Mouse (Mus musculus): ENCODE data around the gene Tbc1d22b. TPM values are rescaled to one million over a fixed set of nuclear protein-coding genes. Genes with fewer than 3 reads are reported as not detected.

Gene Tbc1d22b
- polyA plus RNA-seq, 1 experiment = 35.5 TPM

DNA sequence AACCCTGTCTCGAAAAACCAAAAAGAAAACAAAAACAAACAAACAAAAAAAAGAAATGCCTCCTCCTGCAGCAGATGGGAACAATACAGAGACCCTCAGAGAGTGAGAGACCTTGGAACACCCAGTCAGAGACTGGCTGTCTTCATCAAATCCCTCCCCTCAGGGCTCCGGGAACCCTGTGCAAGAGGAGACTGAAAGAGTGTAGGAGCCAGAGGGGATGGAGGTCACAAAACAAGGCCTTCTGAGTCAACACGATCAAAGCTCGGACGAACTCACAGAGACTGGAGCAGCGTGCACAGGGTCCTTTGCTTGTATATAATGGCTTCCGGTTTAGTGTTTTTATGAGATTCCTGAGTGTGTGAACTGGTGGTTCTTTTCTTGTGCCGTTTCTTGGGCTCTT is 9.2 kb upstream of the Tbc1d22b start:
- DNase-seq (ENCODE audit: extremely low spot score in 1 of 2, low spot score in 1 of 2) = no peak

DNA sequence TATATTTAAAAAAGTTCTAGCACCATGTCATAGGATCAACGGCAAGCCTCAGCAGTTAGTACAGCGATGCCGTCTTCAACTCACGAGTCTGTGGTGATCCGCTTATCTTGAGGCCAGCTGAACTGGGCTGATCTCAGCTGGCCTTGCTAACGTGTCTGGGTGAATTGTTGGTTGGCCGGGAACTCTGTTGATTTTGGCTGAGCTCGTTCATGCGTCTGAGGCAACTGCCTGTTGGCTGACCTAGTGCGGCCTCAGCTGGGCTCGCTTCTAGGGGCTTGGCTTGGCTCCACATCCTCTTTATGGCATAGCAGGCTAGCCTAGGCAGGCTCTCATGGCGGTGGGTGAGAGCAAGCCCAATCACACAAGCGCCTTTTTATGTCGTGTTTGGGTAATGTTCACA is 8.2 kb upstream of the Tbc1d22b start:
- no peak for DNase-seq (ENCODE audit: extremely low spot score in 1 of 2, low spot score in 1 of 2)

DNA sequence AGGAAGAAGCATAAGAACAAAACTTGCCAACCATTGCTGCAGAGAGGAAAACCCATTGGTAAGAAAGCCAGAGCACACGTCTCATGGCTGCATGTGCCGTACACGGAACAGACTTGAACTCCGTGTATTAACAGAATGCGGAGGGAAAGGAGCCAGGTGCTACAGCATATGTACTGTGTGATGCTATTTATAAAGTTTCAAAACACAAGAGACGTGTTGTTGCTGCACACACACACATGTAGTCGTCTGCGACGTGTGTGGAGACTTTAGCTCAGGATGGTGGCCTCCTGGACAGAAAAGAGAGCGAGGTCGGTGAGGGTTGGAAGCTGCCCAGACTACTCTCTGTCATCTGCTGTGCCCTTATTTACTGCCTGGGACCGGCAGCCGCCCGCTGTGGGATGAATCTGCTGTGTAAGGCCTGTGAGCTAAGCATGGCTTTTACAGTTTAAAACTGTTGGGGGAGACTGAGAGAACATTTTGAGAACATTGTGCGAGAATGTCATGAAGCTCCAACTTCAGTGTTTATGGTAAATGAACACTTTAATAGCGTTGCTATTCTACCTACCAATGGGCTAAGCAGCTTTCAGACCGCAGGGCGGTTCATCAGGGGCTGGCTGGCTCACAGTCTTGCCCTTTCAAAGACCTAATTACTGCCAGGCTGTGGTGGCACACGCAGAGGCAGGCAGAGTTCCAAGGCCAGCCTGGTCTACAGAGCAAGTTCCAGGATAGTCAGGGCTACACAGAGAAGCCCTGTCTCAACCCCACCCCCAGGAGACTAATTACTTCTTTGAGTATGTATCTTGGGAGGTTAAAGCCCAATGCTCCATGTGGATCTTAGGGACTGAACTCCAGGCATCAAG is 6.5 kb upstream of the Tbc1d22b start:
- no peak for DNase-seq (ENCODE audit: extremely low spot score in 1 of 2, low spot score in 1 of 2)

DNA sequence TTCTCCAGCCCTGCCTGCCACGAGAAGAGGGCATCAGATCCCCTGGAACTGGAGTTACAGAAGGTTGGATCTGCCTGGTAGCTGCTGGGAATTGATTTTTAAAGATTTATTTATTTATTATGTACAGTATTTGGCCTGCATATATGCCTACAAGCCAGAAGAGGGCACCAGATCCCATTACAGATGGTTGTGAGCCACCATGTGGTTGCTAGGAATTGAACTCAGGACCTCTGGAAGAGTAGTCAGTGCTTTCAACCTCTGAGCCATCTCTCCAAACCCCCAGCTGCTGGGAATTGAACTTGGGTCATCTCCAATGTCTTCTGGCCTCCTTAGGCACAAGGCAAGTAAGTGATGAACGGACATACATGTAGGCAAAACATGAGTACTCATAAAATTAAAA is 5.5 kb upstream of the Tbc1d22b start:
- DNase-seq (ENCODE audit: extremely low spot score in 1 of 2, low spot score in 1 of 2) = no peak

DNA sequence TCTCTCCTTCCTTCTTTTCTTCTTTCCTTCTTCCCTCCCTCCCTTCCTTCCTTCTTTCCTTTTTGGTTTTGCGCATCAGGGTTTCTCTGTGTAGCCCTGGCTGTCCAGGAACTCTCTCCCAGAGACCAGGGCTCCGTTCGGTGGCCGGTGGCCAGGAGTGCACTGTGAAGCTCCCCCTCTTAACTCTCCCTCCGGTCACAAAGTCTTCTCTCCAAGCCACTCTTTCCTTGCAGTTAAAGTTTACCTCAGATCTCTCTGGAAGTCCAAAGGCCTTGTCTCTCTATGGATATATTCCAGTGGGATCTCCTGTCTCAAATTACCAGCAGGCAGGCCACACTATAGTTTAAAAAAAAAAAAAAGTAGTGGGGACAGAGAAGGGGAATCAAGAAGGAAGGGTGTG is 4.3 kb upstream of the Tbc1d22b start:
- DNase-seq (ENCODE audit: extremely low spot score in 1 of 2, low spot score in 1 of 2) = no peak

DNA sequence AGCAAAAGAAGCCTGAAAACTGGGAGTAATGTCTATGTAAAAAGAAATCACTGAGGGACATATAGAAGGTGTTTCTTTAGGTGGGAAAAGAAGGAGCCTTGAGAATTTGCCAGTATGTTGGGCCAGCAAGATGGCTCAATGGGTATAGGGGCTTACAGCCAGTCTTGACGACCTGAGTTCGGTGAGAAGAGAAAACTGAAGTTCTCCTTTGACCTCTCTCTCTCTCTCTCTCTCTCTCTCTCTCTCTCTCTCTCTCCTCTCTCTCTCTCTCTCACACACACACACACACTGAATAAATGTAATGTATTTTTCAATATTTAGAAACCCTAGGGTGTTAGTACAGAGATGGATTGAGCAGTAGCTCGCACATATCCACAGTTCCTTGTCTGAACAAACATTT is 1.1 kb upstream of the Tbc1d22b start:
- DNase-seq (ENCODE audit: extremely low spot score in 1 of 2, low spot score in 1 of 2) = no peak

DNA sequence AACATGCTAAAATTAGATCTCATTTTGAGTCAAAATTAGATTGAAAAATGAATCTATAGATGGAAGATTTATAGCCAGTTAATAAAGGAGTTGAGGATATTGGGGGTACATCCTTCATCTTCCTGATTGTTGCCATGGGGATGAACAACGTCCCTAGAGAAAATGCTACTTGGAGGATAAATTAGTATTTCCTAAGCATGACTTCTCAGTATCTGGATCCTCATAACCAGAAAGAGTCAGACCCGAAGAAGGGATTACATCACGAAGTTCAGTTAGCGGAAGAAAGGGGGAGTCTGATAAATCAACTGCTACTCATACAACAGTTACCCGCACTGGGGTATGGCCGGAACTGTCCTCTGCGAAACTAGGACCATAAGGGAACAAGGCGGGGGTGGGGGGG is 591 bp upstream of the Tbc1d22b start:
- DNase-seq (ENCODE audit: extremely low spot score in 1 of 2, low spot score in 1 of 2) = no peak

DNA sequence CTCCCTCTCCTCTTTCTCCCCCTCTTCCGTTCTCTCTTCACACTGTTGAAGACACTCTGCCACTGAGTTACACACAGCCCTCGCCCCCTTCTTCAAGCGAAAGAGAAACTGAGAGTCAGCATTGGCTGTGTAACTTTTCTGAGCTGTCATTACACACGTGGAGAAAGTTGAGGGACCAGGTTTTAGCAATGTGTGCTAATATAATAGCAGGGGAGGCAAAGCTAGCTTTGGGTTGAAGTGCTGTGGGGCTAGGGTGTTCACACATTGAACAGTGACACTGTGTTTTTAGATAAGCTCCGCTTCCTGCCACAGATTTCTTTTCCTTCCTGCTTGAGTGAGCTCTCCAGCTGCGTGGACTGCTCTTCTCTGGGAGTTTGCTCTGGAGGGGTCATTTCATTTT is 1.4 kb downstream of the Tbc1d22b start:
- no peak for DNase-seq (ENCODE audit: extremely low spot score in 1 of 2, low spot score in 1 of 2)

DNA sequence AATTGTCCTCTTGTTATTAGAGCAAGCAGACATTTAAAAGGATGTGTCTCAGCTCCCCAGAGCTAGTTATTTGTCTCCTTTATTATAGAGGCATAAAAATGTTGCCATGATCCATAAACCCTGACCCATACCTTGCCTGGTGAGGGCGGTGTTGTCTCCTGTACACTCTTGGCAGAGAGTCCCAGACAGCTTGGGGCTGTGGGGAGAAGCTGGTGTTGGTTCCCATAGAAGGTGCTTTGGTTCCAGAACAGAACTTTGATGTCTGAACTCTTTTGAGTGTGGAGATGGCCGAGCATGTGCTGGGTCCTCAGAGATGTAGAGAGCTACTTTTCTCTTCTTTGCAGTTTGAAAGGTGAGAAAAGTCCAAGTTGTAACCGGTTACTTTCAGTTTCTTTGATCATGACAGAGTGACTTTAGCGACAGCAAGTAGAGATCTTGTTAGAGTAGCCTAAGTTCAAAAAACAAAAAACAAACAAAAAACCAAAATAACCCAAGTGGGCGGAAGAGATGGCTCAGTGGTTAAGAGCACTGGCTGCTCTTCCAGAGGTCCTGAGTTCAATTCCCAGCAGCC is 2.7 kb downstream of the Tbc1d22b start, which contains the start of gene Tmem217:
TSS of gene Tmem217 (minus strand) at position 224 of the 571 bp plus-strand sequence.
- no peak for DNase-seq (ENCODE audit: extremely low spot score in 1 of 2, low spot score in 1 of 2)

DNA sequence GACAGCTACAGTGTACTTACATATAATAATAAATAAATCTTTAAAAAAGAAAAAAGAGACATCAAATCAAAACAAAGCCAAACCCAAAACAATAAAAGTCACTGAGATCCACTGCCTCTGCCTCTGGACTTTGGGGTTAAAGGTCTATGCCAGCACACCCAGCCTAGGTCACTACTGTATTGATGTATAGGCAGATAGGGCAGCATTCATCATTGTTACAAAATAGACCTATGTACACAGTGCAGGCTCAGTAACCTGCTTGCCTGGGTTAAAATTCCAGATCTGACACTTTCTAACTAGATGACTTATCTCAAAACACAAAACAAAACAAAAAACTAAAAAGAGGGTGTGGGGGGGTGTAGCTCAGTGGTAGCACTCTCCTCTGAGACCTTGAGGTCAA is 4.6 kb downstream of the Tbc1d22b start:
- no peak for DNase-seq (ENCODE audit: extremely low spot score in 1 of 2, low spot score in 1 of 2)

DNA sequence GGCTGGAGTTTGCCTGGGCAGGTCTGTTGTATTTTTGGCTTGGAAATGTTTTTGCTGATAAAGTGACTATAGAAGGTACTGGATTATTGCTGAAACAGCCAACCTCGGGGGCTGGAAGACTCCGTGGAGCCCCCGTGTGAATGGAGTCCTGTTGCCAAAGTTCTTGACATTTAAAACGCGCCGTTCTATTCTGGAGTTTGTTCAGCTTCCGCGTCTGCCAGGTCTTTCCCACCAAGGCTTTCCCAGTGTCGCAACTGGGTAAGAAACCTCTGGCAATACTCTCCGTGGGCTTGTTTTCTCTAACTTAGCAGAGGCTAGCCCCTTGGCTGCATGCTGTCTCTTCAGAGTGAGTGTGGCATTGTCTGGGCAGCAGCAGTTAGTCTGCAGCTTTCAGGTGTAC is 6.9 kb downstream of the Tbc1d22b start:
- no peak for DNase-seq (ENCODE audit: extremely low spot score in 1 of 2, low spot score in 1 of 2)

DNA sequence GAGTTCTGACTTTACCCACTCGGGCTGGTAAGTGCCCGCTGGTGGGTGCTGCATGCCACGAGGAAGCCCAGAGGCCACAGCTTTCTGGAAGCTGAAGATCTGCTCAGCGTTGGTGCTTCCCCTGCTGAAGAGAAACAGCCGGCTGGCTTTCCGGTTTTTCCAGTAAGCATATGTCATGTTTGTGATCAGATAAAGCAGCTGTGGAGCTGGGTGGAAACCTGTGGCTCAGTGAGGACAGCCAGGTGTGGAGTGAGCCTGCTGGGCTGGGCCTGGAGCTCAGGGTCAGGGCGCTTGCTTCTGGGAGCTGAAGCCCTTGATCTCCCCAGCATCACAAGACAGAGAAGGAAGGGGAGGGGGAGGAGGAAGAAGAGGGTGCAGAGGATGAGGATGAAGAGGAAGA is 7.3 kb downstream of the Tbc1d22b start:
- no peak for DNase-seq (ENCODE audit: extremely low spot score in 1 of 2, low spot score in 1 of 2)

DNA sequence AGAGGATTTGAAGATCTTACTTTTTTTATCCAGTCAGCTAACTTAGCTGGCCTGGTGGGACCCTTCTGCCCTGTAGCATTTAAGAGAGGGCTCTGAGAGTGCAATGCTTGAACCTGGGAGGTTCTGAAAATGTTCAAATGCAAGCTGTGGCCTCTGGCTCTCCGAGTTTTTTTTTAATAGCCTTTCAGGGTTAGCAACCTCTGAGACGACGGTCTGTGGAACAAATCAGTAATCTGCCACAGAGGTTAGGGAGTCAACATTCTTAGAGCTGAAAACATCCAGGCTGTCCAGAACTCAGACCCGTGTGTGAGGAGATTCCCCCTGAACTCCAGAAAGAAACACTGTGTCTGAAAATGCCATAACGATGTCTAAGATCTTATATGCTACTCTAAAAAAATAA is 8.9 kb downstream of the Tbc1d22b start:
- no peak for DNase-seq (ENCODE audit: extremely low spot score in 1 of 2, low spot score in 1 of 2)

DNA sequence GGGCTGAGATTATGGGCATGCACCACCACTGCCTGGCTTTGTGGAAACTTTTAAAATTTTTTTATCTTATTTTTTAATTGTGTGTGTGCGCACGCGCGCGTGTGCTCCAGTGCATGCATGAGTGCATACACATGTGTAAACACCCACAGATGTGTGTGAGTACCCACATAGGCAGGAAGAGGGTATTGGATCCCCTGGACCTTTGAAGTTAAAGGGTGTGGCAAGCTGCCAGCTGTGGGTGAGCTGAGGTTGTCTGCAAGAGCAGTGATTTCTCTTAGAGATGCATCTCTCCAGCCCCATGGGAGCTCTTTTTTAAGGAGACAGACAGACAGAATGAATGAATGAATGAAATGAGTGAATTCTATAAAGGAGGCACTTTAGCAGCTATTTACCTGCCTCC is 15.9 kb downstream of the Tbc1d22b start:
- DNase-seq (ENCODE audit: extremely low spot score in 1 of 2, low spot score in 1 of 2) = no peak

DNA sequence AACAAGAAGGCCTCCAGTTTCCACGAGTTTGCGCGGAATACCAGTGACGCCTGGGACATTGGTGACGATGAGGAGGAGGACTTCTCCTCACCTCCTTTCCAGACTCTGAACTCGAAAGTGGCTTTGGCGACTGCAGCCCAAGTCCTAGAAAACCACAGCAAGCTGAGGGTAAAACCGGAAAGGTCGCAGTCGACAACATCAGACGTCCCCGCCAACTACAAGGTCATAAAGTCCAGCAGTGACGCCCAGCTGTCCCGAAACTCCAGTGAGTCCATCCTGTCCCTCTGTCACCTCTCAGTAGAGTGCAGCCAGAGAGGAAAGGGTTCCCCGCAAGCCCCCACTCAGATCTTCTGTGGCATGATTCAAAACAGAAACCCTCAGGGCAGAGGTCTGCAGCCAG is 18.9 kb downstream of the Tbc1d22b start:
- DNase-seq (ENCODE audit: extremely low spot score in 1 of 2, low spot score in 1 of 2) = no peak

DNA sequence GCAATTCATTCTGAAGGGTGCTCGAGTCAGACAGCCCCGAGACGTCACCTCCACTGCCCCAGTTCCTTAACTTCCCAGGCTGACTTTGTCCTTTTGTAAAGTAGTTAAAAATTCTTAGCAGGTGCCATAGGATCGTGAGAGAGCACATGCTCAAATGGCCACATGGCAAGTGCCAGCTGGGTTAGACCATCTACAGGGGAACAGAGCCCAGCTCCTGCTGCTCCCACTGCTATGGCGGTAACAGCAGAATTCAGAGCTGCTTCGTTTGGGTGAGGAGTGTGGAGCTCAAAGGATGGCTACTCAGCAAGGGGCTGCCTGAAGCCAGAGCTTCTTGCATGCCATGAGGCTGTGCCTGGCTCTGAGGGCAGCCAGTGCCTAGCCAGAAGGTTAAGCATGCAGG is 20.2 kb downstream of the Tbc1d22b start:
- DNase-seq (ENCODE audit: extremely low spot score in 1 of 2, low spot score in 1 of 2) = no peak

DNA sequence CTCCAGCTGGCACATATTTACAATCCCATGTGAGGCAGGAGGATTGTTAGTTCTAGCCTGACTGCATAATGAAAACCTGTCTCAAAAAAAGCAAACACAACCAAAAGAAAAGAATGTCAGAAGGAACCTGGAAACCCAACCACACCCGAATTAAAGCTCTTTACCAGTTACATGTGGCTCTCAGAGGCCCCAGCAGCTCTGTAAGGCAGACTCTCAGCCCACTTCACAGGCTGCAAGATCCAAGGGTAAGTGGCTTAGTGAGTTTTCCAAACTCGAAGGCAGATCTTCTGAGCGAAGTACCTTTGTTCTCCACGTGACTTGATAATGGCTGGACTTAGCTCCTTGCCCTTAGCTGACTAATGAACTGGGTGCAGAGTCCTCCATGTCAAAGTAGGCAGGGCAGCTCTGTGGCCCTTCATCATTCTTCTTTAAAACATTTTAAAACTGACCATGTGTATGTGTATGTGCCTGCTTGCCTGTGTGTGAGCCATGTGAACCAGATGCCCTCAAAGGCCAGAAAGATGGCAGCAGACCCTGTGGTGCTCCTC is 30.1 kb downstream of the Tbc1d22b start:
- DNase-seq (ENCODE audit: extremely low spot score in 1 of 2, low spot score in 1 of 2) = no peak

DNA sequence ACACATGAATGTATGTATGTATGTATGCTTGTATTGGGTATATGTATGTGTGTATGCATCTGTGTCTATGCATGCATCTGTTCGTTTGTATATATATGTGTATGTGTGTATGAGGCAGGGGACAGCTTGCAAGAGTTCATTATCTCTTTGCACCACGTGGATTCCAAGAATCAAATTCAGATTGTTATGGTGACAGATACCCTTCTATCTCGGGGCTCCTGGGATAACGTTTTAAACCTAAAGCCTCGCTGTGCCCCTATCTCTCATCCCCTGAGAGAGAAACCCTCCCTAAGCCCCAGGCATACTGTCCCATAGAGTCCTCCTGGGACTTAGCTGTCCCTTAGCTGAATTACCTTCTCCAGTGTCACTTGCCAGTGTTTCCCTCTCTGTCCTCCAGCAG is 34.0 kb downstream of the Tbc1d22b start:
- DNase-seq (ENCODE audit: extremely low spot score in 1 of 2, low spot score in 1 of 2) = no peak

DNA sequence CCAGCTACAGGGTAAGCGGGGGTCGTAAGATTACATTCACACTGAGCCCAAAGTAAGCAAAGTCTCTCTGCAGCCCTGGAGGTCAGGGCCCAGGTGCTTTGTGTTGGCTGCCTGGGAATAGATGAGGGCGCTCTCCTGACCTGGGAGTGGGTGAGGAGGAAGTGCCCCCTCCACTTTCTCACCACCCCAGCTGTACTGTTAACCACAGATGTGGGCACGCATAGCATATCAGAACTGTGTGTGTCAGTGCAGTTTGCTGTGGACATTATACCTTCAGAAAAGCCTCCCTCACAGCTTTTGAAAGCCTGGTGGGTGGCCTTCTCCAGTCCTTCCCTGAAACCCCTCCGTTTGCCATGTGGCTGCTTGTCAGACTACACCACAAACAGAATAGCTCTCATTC is 34.7 kb downstream of the Tbc1d22b start:
- no peak for DNase-seq (ENCODE audit: extremely low spot score in 1 of 2, low spot score in 1 of 2)

DNA sequence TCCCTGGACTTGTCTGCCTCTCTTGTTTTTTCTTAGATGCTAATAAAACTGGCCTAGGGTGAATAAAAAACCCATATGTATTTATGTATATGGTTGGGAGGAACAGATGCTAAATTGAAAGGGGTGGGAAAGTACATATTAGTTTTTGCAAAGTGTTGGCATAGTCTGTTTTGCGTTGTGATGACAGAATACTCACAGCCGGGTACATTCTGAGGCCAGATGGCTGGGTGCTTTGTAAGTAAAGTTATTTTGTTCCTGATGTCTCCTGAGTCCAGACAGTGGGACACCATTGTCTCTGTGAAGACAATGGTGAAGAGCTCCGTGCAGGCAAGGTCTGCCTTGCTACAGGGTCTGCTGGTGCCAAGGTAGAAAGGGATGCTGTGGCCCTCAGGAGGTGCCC is 35.2 kb downstream of the Tbc1d22b start:
- DNase-seq (ENCODE audit: extremely low spot score in 1 of 2, low spot score in 1 of 2) = no peak

DNA sequence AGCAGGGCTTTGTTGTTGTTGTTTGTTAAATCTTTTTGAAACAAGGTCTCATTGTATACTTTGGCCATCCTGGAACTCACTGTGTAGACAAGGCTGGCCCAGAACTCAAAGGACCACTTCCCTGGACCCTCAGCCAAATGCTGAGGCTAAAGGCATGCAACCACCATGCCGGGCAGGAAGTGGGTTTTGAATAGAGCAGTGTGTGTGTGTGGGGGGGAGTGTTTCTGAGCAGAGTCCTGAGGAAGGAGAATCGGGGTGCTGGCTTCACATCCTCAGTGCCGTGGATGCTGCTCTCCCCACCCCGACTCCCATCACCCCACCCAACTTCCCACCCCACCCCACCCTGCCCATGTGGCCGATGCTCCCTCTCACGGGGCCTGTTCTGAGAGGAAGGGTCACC is 35.9 kb downstream of the Tbc1d22b start:
- no peak for DNase-seq (ENCODE audit: extremely low spot score in 1 of 2, low spot score in 1 of 2)

DNA sequence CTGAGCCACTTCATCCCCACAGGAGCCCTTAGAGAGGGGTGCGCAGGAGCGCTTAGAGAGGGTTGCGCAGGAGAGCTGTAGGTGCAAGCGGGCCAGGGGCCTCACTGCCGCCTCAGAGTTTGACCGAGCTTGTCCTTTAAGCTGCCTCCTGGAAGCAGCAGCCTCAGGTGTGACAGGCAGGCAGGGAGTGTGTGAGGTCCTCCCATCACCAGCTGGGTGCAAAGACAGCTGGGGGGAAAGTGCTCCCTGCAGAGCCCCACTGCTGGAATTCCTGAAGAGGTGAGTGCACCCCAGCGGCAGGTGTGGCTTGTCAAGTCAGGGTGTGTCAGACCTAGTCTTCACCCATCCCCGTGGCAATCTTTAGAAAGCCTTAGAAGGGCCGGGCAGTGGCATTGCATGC is 37.3 kb downstream of the Tbc1d22b start:
- DNase-seq (ENCODE audit: extremely low spot score in 1 of 2, low spot score in 1 of 2) = no peak
